Mouse (Mus musculus): ENCODE measurements around the gene Klf9. TPM values are rescaled to one million over a fixed set of nuclear protein-coding genes. Genes with fewer than 3 reads are reported as not detected.

Gene Klf9
- total and polyA plus RNA-seq, 3 experiments = 21.1 to 70.7 (median 32.4) TPM

GRCm38 (mm10) chr19:23171136-23171535 lies 30.1 kb downstream of the Klf9 start:
- no peaks in the 10 kb centered on the region for H3K27me3 ChIP-seq (ENCODE audit: insufficient read depth, low read length)
- peaks cover 36% of the 10 kb centered on the region for H3K36me3 ChIP-seq (replicated peaks)
- DNase-seq (ENCODE audit: low spot score) = no peak
- H3K4me3 ChIP-seq (ENCODE audit: low read depth, low read length) = no peak overlapping the region
- peaks cover 9% of the 10 kb centered on the region; the same call in 1 of the 2 replicates for H3K9me3 ChIP-seq (replicated peaks)
- no peak for ATAC-seq (ENCODE audit: extremely low read depth, insufficient number of reproducible peaks, low FRiP score, poor library complexity, severe bottlenecking)
- no peak for TF ChIP-seq POLR2AphosphoS5 (IDR thresholded peaks at IDR 0.05; ENCODE audit: insufficient replicate concordance, low read depth, low read length)
- TF ChIP-seq TAL1 (conservative IDR thresholded peaks at IDR 0.05; ENCODE audit: low read depth, low read length) = no peak
- peaks cover 7% of the 10 kb centered on the region for H3K4me1 ChIP-seq (ENCODE audit: insufficient read depth, low read depth, low read length)

GRCm38 (mm10) chr19:23175090-23175489 lies 34.1 kb downstream of the Klf9 start:
- Histone ChIP-seq H3K9me3 (replicated peaks) (peaks cover 4% of the 10 kb centered on the region; the same call in 1 of the 2 replicates), H3K4me1 (ENCODE audit: insufficient read depth, low read depth, low read length) (no peaks in the 10 kb centered on the region), H3K36me3 (replicated peaks) (peaks cover 6% of the 10 kb centered on the region), H3K4me3 (ENCODE audit: low read depth, low read length) (no peak overlapping the region), H3K27me3 (ENCODE audit: insufficient read depth, low read length) (no peaks in the 10 kb centered on the region)
- TF ChIP-seq GATA2 (IDR thresholded peaks at IDR 0.05; ENCODE audit: borderline replicate concordance, low read depth, low read length) = no peak
- no peak for TF ChIP-seq GATA1 (IDR thresholded peaks at IDR 0.05; ENCODE audit: borderline replicate concordance, low read length)
- TF ChIP-seq TAL1 (conservative IDR thresholded peaks at IDR 0.05; ENCODE audit: low read depth, low read length) = no peak
- TF ChIP-seq CTCF (IDR thresholded peaks at IDR 0.05; ENCODE audit: low read depth, low read length) = no peak
- TF ChIP-seq POLR2AphosphoS5 (IDR thresholded peaks at IDR 0.05; ENCODE audit: insufficient replicate concordance, low read depth, low read length) = no peak
- DNase-seq (ENCODE audit: low spot score) = no peak
- ATAC-seq (ENCODE audit: extremely low read depth, insufficient number of reproducible peaks, low FRiP score, poor library complexity, severe bottlenecking) = no peak

GRCm38 (mm10) chr19:23175511-23175910 lies 34.5 kb downstream of the Klf9 start:
- H3K9me3 ChIP-seq (replicated peaks) = 0 out of 2 replicates have a peak, but pooled peaks cover 2% of the 10 kb centered on the region
- H3K4me3 ChIP-seq (ENCODE audit: low read depth, low read length) = no peak overlapping the region
- H3K27me3 ChIP-seq (ENCODE audit: insufficient read depth, low read length) = no peaks in the 10 kb centered on the region
- DNase-seq (ENCODE audit: low spot score) (no peak), ATAC-seq (ENCODE audit: extremely low read depth, insufficient number of reproducible peaks, low FRiP score, poor library complexity, severe bottlenecking) (no peak)
- peaks cover 2% of the 10 kb centered on the region for H3K36me3 ChIP-seq (replicated peaks)
- H3K4me1 ChIP-seq (ENCODE audit: insufficient read depth, low read depth, low read length) = no peaks in the 10 kb centered on the region
- TF ChIP-seq CTCF (IDR thresholded peaks at IDR 0.05; ENCODE audit: low read depth, low read length) (no peak), GATA2 (IDR thresholded peaks at IDR 0.05; ENCODE audit: borderline replicate concordance, low read depth, low read length) (no peak), POLR2AphosphoS5 (IDR thresholded peaks at IDR 0.05; ENCODE audit: insufficient replicate concordance, low read depth, low read length) (no peak), TAL1 (conservative IDR thresholded peaks at IDR 0.05; ENCODE audit: low read depth, low read length) (no peak), GATA1 (IDR thresholded peaks at IDR 0.05; ENCODE audit: borderline replicate concordance, low read length) (no peak)

DNA sequence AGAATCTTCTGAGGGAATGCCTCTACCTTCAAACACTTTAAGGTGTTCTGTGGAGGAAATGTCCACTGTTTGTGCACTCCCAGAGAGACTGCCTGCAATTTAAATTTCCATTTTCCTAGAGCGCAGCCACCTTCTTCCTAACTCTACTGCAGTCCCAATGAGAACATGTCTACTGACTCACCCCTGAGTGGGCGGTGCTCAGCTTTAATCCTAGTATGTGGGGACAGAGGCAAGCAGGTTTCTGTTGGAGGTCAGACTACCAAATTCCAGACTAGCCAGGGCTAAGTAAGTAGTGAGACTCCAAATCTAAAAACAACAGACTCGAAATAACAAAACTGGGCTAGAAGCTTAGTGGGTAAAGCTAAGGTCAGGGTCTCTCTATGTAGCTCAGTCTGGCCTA lies 37.5 kb downstream of the Klf9 start:
- Histone ChIP-seq H3K4me3 (ENCODE audit: low read depth, low read length) (no peak overlapping the region), H3K36me3 (replicated peaks) (peaks cover 10% of the 10 kb centered on the region), H3K9me3 (replicated peaks) (no peaks in the 10 kb centered on the region), H3K27me3 (ENCODE audit: insufficient read depth, low read length) (no peaks in the 10 kb centered on the region), H3K4me1 (ENCODE audit: insufficient read depth, low read depth, low read length) (no peaks in the 10 kb centered on the region)
- TF ChIP-seq POLR2AphosphoS5 (IDR thresholded peaks at IDR 0.05; ENCODE audit: insufficient replicate concordance, low read depth, low read length) (no peak), GATA2 (IDR thresholded peaks at IDR 0.05; ENCODE audit: borderline replicate concordance, low read depth, low read length) (no peak), GATA1 (IDR thresholded peaks at IDR 0.05; ENCODE audit: borderline replicate concordance, low read length) (no peak), TAL1 (conservative IDR thresholded peaks at IDR 0.05; ENCODE audit: low read depth, low read length) (no peak), CTCF (IDR thresholded peaks at IDR 0.05; ENCODE audit: low read depth, low read length) (no peak)
- ATAC-seq (ENCODE audit: extremely low read depth, insufficient number of reproducible peaks, low FRiP score, poor library complexity, severe bottlenecking) (no peak), DNase-seq (ENCODE audit: low spot score) (no peak)

- TF ChIP-seq CTCF (IDR thresholded peaks at IDR 0.05; ENCODE audit: low read depth, low read length) = no peak
- no peak for TF ChIP-seq GATA1 (IDR thresholded peaks at IDR 0.05; ENCODE audit: borderline replicate concordance, low read length)
- no peak for TF ChIP-seq POLR2AphosphoS5 (IDR thresholded peaks at IDR 0.05; ENCODE audit: insufficient replicate concordance, low read depth, low read length)
- TF ChIP-seq TAL1 (conservative IDR thresholded peaks at IDR 0.05; ENCODE audit: low read depth, low read length) = no peak
- TF ChIP-seq GATA2 (IDR thresholded peaks at IDR 0.05; ENCODE audit: borderline replicate concordance, low read depth, low read length) = no peak
- no peak for ATAC-seq (ENCODE audit: extremely low read depth, insufficient number of reproducible peaks, low FRiP score, poor library complexity, severe bottlenecking)
- H3K27me3 ChIP-seq (ENCODE audit: insufficient read depth, low read length) = no peaks in the 10 kb centered on the region
- H3K9me3 ChIP-seq (replicated peaks) = no peaks in the 10 kb centered on the region
- H3K4me3 ChIP-seq (ENCODE audit: low read depth, low read length) = no peak overlapping the region
- H3K36me3 ChIP-seq (replicated peaks) = peaks cover 36% of the 10 kb centered on the region
- H3K4me1 ChIP-seq (ENCODE audit: insufficient read depth, low read depth, low read length) = peaks cover 5% of the 10 kb centered on the region
- DNase-seq (ENCODE audit: low spot score) = no peak
These were observed 42.5 kb downstream of the Klf9 start for GRCm38 (mm10) chr19:23183493-23183892.

GRCm38 (mm10) chr19:23184068-23184467 lies 43.0 kb downstream of the Klf9 start:
- Histone ChIP-seq H3K27me3 (ENCODE audit: insufficient read depth, low read length) (no peaks in the 10 kb centered on the region), H3K4me1 (ENCODE audit: insufficient read depth, low read depth, low read length) (peaks cover 5% of the 10 kb centered on the region), H3K9me3 (replicated peaks) (no peaks in the 10 kb centered on the region), H3K36me3 (replicated peaks) (peaks cover 41% of the 10 kb centered on the region), H3K4me3 (ENCODE audit: low read depth, low read length) (no peak overlapping the region)
- TF ChIP-seq CTCF (IDR thresholded peaks at IDR 0.05; ENCODE audit: low read depth, low read length) (no peak), GATA1 (IDR thresholded peaks at IDR 0.05; ENCODE audit: borderline replicate concordance, low read length) (no peak), POLR2AphosphoS5 (IDR thresholded peaks at IDR 0.05; ENCODE audit: insufficient replicate concordance, low read depth, low read length) (no peak), TAL1 (conservative IDR thresholded peaks at IDR 0.05; ENCODE audit: low read depth, low read length) (no peak), GATA2 (IDR thresholded peaks at IDR 0.05; ENCODE audit: borderline replicate concordance, low read depth, low read length) (no peak)
- ATAC-seq (ENCODE audit: extremely low read depth, insufficient number of reproducible peaks, low FRiP score, poor library complexity, severe bottlenecking) (no peak), DNase-seq (ENCODE audit: low spot score) (no peak)

Data from G1E (cell line).